Mouse (Mus musculus): ENCODE results near the gene Brd3. TPM values are rescaled to one million over a fixed set of nuclear protein-coding genes. Genes with fewer than 3 reads are reported as not detected.

Brd3 gene
- polyA plus RNA-seq, 1 experiment: 28.6 TPM

DNA sequence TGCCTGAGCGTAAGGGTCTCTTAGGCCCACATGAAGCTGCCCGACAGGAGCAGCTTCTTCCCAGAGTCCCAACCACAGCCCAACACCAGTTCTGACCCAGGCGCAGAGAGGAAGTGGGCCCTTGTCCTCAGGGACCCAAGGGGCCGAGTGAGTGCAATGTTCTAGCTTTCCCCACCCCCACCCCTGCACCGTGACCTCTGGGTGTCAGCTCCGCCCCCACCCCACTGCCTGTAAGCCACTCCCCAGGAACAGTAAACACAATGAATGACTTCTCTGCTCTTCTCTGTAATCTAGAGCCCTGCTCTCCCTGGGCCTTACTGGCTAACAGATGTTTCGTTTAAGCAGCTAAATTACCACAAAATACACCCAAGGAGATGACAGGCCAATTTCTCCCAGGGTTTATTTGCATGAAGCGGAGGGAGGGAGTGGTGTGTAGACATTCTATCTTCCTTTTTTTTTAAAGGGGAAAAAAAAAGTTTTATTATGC is 95.7 kb downstream of the Brd3 start:
- no peak overlapping the region for H3K27ac ChIP-seq (ENCODE audit: insufficient read depth, low read length)

DNA sequence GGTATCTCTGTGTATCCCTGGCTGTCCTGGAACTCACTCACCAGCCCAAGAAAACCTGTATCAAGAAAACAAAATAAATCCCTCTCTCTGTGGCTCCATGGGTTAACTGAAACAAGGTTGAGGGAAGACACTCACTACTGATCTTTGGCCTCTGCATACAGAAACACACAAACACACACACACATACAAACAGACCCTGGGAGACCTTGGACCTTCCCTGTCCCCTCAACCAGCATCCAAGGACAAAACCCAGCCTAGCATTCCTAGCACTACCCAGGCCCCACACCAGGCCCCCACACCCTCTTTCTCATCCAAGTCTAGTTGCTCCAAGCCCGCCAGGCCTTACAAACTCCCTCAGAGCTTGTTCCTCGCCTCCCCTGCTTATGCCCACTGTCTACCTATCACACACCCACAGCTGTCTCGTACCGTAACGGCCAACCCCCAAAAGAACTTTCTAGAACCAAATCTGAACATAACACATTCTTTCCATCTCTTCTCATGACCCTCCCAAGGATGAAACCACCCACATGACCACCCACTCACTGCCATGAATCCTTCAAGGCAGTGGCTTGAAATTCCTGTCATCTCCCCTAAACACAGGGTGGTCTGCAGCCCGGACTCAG is 96.8 kb downstream of the Brd3 start:
- H3K27me3 ChIP-seq (ENCODE audit: control insufficient read depth, insufficient read depth, low read length): no peaks in the 10 kb centered on the region

More for the DNA sequence above, 95.7 kb downstream of the Brd3 start:
- Histone ChIP-seq H3K4me3 (replicated peaks; ENCODE audit: insufficient read depth, low read depth, low read length) (no peak overlapping the region), H3K27me3 (ENCODE audit: control insufficient read depth, insufficient read depth, low read length) (no peaks in the 10 kb centered on the region), H3K4me1 (ENCODE audit: control insufficient read depth, insufficient read depth, low read length) (no peaks in the 10 kb centered on the region)
- WGBS: 73% methylated on average over 8 of the region's 8 CpGs
- TF ChIP-seq POLR2A (IDR thresholded peaks at IDR 0.05; ENCODE audit: borderline replicate concordance, insufficient read depth, low read length) (no peak), CTCF (IDR thresholded peaks at IDR 0.05; ENCODE audit: borderline replicate concordance, insufficient read depth, low read depth, low read length) (no peak)
- DNase-seq: no peak

DNA sequence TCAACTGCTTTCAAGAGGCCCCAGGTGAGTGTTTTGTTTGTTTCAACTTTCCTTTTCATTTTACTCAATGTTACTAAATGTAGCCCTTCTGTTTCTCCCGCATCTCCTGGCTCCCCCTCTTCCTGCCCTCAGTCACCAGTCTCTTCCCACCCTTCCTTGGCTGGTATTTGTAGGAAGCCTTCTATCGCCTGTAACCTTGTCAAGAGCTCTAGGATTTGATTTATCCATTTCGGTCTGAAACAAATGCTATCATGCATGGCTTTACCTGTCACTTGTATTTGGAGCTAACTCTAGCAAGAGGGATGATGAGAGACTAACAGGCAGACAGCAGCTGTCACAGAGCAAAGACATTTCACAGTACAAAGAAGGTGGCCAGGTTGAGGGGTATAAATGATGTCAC is 99.3 kb downstream of the Brd3 start:
- Histone ChIP-seq H3K4me1 (ENCODE audit: control insufficient read depth, insufficient read depth, low read length) (no peaks in the 10 kb centered on the region; the same call in 1 of the 2 replicates), H3K27me3 (ENCODE audit: control insufficient read depth, insufficient read depth, low read length) (no peaks in the 10 kb centered on the region), H3K4me3 (replicated peaks; ENCODE audit: insufficient read depth, low read depth, low read length) (no peak overlapping the region), H3K27ac (ENCODE audit: insufficient read depth, low read length) (no peak overlapping the region)
- TF ChIP-seq POLR2A (IDR thresholded peaks at IDR 0.05; ENCODE audit: borderline replicate concordance, insufficient read depth, low read length): no peak
- no peak for TF ChIP-seq CTCF (IDR thresholded peaks at IDR 0.05; ENCODE audit: borderline replicate concordance, insufficient read depth, low read depth, low read length)
- 85% methylated on average over 3 of the region's 3 CpGs for WGBS
- DNase-seq: no peak

More for the DNA sequence above, 96.8 kb downstream of the Brd3 start:
- Histone ChIP-seq H3K27ac (ENCODE audit: insufficient read depth, low read length) (no peak overlapping the region), H3K4me1 (ENCODE audit: control insufficient read depth, insufficient read depth, low read length) (no peaks in the 10 kb centered on the region; the same call in 1 of the 2 replicates), H3K4me3 (replicated peaks; ENCODE audit: insufficient read depth, low read depth, low read length) (no peak overlapping the region)
- TF ChIP-seq POLR2A (IDR thresholded peaks at IDR 0.05; ENCODE audit: borderline replicate concordance, insufficient read depth, low read length) (no peak), CTCF (IDR thresholded peaks at IDR 0.05; ENCODE audit: borderline replicate concordance, insufficient read depth, low read depth, low read length) (no peak)
- 91% methylated on average over 6 of the region's 6 CpGs for WGBS
- DNase-seq: no peak

DNA sequence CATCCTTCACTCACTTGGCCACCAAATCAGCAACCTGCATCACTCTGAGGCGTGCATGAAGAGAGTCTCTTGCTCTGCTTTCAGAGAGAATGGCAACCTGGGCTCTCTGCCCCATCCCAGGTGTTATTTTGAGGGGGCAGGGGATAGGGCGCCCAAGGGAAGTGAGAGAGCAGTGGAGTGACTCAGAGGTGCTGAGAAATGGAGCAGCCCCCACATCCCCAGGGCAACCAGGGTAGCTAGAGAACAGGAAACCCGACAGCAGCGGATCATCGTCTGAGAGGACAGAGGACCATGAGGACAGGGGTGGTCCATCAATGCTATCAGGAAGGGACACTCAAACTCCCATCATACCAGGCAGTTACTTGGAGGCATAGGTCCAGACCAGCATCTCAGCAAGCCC is 100.5 kb downstream of the Brd3 start:
- no peak for DNase-seq

DNA sequence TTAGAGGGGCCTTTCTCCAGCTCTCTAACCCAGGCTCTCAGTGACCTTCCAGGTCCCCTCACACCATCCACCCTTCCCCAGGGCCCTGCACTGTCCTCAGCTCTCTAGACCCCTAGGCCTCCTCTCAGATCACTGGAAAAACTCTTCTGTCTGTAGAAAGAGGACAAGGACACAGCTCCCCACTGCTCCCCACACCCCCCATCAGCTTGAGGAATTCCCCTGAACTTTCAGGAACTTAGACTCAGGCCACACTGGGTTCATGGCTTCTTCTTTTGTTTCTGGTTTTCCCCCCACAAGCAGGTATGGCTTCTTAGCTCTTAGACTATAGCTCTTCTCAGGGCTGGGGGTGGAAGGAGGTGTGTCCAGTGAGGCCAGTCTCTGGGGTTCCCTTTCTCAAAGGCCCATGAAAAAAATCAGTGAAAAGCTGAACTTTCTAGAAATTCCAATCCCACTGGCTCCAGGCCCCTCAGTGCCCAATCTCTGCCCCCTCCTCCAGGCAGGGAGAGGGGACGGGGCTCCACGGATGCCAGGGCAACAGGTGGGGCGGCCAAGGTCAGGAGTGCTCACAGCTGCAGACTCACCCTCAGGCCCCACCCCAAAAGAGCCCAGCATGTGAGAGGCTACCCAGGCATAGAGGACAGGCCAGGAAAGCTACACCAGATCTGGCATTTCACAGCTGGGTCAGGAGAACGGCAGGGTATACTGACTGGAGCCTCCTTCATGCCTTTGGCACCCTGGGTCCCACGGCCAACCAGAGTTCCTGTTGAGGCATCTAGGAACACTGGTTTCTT is 102.2 kb downstream of the Brd3 start:
- Histone ChIP-seq H3K27ac (ENCODE audit: insufficient read depth, low read length) (no peak overlapping the region), H3K4me1 (ENCODE audit: control insufficient read depth, insufficient read depth, low read length) (no peaks in the 10 kb centered on the region; the same call in 1 of the 2 replicates), H3K4me3 (replicated peaks; ENCODE audit: insufficient read depth, low read depth, low read length) (no peak overlapping the region), H3K27me3 (ENCODE audit: control insufficient read depth, insufficient read depth, low read length) (no peaks in the 10 kb centered on the region)
- TF ChIP-seq CTCF (IDR thresholded peaks at IDR 0.05; ENCODE audit: borderline replicate concordance, insufficient read depth, low read depth, low read length): no peak
- DNase-seq: no peak
- WGBS: 56% methylated on average over 5 of the region's 5 CpGs

More for the DNA sequence above, 100.5 kb downstream of the Brd3 start:
- Histone ChIP-seq H3K4me3 (replicated peaks; ENCODE audit: insufficient read depth, low read depth, low read length) (no peak overlapping the region), H3K4me1 (ENCODE audit: control insufficient read depth, insufficient read depth, low read length) (no peaks in the 10 kb centered on the region; the same call in 1 of the 2 replicates), H3K27me3 (ENCODE audit: control insufficient read depth, insufficient read depth, low read length) (no peaks in the 10 kb centered on the region), H3K27ac (ENCODE audit: insufficient read depth, low read length) (no peak overlapping the region)
- TF ChIP-seq POLR2A (IDR thresholded peaks at IDR 0.05; ENCODE audit: borderline replicate concordance, insufficient read depth, low read length) (no peak), CTCF (IDR thresholded peaks at IDR 0.05; ENCODE audit: borderline replicate concordance, insufficient read depth, low read depth, low read length) (no peak)
- whole genome bisulfite sequencing: 96% methylated on average over 5 of the region's 5 CpGs

DNA sequence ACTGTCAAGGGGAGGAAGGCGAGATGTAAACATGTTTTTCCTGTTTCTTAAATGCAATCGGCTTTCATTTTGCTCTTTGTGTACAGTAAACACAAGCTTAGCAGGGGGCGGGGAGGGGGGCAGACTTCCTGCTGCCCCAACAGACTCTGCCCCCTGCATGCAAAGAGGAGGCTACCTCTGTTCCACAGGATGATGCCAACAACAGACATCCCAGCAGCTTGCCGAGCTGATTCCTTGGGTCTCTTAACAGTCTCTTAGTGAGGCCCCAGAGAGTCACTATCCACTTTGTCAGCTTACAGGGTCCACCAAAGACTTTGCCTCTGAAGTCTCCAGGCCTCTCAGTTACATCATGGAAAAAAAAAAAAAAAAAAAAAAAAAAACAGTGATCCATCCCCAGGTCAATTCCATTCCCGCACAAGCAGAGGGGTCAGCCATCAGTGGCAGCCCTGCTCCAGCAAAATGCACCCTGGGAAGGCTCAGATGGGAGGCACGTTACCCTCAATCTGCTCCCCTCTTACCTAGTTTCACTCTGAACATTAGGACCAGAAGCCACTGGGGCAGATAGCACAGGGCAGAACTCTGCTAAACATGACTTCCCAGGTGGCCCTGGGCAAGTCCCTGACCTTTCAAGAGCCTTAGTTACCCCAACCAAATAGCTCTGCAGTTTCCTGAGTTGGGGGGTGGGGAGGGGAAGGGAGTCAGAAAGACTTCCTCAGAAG is 102.9 kb downstream of the Brd3 start:
- TF ChIP-seq POLR2A (IDR thresholded peaks at IDR 0.05; ENCODE audit: borderline replicate concordance, insufficient read depth, low read length) (no peak), CTCF (IDR thresholded peaks at IDR 0.05; ENCODE audit: borderline replicate concordance, insufficient read depth, low read depth, low read length) (no peak)
- no peaks in the 10 kb centered on the region; the same call in 1 of the 2 replicates for H3K4me1 ChIP-seq (ENCODE audit: control insufficient read depth, insufficient read depth, low read length)
- WGBS: 71% methylated on average over 6 of the region's 6 CpGs
- no peak overlapping the region for H3K27ac ChIP-seq (ENCODE audit: insufficient read depth, low read length)
- H3K27me3 ChIP-seq (ENCODE audit: control insufficient read depth, insufficient read depth, low read length): no peaks in the 10 kb centered on the region
- H3K4me3 ChIP-seq (replicated peaks; ENCODE audit: insufficient read depth, low read depth, low read length): no peak overlapping the region
- no peak for DNase-seq

DNA sequence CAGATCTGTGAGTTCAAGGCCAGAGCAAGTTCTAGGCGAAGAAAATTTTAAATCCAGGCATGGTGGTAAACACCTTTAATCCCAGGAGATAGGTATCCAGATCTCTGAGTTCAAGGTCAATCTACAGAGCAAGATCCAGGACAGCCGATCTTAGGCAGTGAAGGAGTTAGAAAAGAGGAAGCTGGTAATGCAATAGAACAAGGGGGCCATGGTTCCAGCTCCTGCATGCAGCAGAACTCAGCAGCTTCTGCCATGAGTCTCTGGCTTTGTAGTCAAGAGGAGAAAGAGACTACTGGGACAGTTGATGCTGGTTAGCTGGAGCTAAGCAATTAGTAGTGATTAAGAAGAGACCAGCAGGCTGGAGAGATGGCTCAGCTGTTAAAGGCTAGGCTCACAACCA is 105.9 kb downstream of the Brd3 start:
- no peak for DNase-seq
- Histone ChIP-seq H3K4me3 (replicated peaks; ENCODE audit: insufficient read depth, low read depth, low read length) (no peak overlapping the region), H3K4me1 (ENCODE audit: control insufficient read depth, insufficient read depth, low read length) (no peaks in the 10 kb centered on the region; the same call in 1 of the 2 replicates), H3K27me3 (ENCODE audit: control insufficient read depth, insufficient read depth, low read length) (no peaks in the 10 kb centered on the region), H3K27ac (ENCODE audit: insufficient read depth, low read length) (no peak overlapping the region)
- TF ChIP-seq POLR2A (IDR thresholded peaks at IDR 0.05; ENCODE audit: borderline replicate concordance, insufficient read depth, low read length) (no peak), CTCF (IDR thresholded peaks at IDR 0.05; ENCODE audit: borderline replicate concordance, insufficient read depth, low read depth, low read length) (no peak)
- 98% methylated on average over 2 of the region's 2 CpGs for WGBS
